Mouse (Mus musculus): ENCODE measurements around the gene Fez1. TPM values are rescaled to one million over a fixed set of nuclear protein-coding genes. Genes with fewer than 3 reads are reported as not detected.

Fez1 gene
- polyA plus RNA-seq, 1 experiment from 2014 or later: 24.0 TPM

GRCm38 (mm10) chr9:36850091-36850490 is 28.4 kb downstream of the Fez1 start:
- Histone ChIP-seq H3K27ac (ENCODE audit: low read length) (no peak overlapping the region), H3K9ac (replicated peaks; ENCODE audit: low read depth, low read length) (no peak overlapping the region), H3K4me2 (replicated peaks; ENCODE audit: low read depth, low read length) (no peak overlapping the region), H3K27me3 (ENCODE audit: control insufficient read depth, insufficient read depth, low read length) (no peaks in the 10 kb centered on the region), H3K4me3 (ENCODE audit: low read depth, low read length) (no peak overlapping the region), H3K36me3 (ENCODE audit: control insufficient read depth, insufficient read depth, low read length) (no peaks in the 10 kb centered on the region), H3K4me1 (ENCODE audit: control insufficient read depth, insufficient read depth, low read length) (no peaks in the 10 kb centered on the region), H3K9me3 (ENCODE audit: control insufficient read depth, low read depth, low read length) (no peaks in the 10 kb centered on the region)
- ATAC-seq (ENCODE audit: insufficient number of reproducible peaks, insufficient read depth, low FRiP score, low read depth): no peak
- 68% methylated on average over 1 of the region's 1 CpGs for WGBS

- Histone ChIP-seq H3K4me2 (replicated peaks; ENCODE audit: low read depth, low read length) (no peak overlapping the region), H3K27me3 (ENCODE audit: control insufficient read depth, insufficient read depth, low read length) (no peaks in the 10 kb centered on the region), H3K36me3 (ENCODE audit: control insufficient read depth, insufficient read depth, low read length) (no peaks in the 10 kb centered on the region), H3K9ac (replicated peaks; ENCODE audit: low read depth, low read length) (no peak overlapping the region), H3K4me1 (ENCODE audit: control insufficient read depth, insufficient read depth, low read length) (no peaks in the 10 kb centered on the region), H3K27ac (ENCODE audit: low read length) (no peak overlapping the region), H3K9me3 (ENCODE audit: control insufficient read depth, low read depth, low read length) (no peaks in the 10 kb centered on the region), H3K4me3 (ENCODE audit: low read depth, low read length) (no peak overlapping the region)
- no peak for ATAC-seq (ENCODE audit: insufficient number of reproducible peaks, insufficient read depth, low FRiP score, low read depth)
- 85% methylated on average over 2 of the region's 2 CpGs for WGBS
These were observed 30.5 kb downstream of the Fez1 start for GRCm38 (mm10) chr9:36852175-36852574.

GRCm38 (mm10) chr9:36856351-36856750 is 34.7 kb downstream of the Fez1 start:
- no peak overlapping the region for H3K4me2 ChIP-seq (replicated peaks; ENCODE audit: low read depth, low read length)
- no peaks in the 10 kb centered on the region for H3K9me3 ChIP-seq (ENCODE audit: control insufficient read depth, low read depth, low read length)
- no peaks in the 10 kb centered on the region for H3K4me1 ChIP-seq (ENCODE audit: control insufficient read depth, insufficient read depth, low read length)
- H3K27me3 ChIP-seq (ENCODE audit: control insufficient read depth, insufficient read depth, low read length): no peaks in the 10 kb centered on the region
- ATAC-seq (ENCODE audit: insufficient number of reproducible peaks, insufficient read depth, low FRiP score, low read depth): no peak
- no peak overlapping the region for H3K9ac ChIP-seq (replicated peaks; ENCODE audit: low read depth, low read length)
- no peaks in the 10 kb centered on the region for H3K36me3 ChIP-seq (ENCODE audit: control insufficient read depth, insufficient read depth, low read length)
- H3K4me3 ChIP-seq (ENCODE audit: low read depth, low read length): no peak overlapping the region
- no peak overlapping the region for H3K27ac ChIP-seq (ENCODE audit: low read length)
- 53% methylated on average over 2 of the region's 2 CpGs for WGBS

- Histone ChIP-seq H3K4me2 (replicated peaks; ENCODE audit: low read depth, low read length) (no peak overlapping the region), H3K36me3 (ENCODE audit: control insufficient read depth, insufficient read depth, low read length) (no peaks in the 10 kb centered on the region), H3K4me3 (ENCODE audit: low read depth, low read length) (no peak overlapping the region), H3K4me1 (ENCODE audit: control insufficient read depth, insufficient read depth, low read length) (no peaks in the 10 kb centered on the region), H3K27me3 (ENCODE audit: control insufficient read depth, insufficient read depth, low read length) (no peaks in the 10 kb centered on the region), H3K9me3 (ENCODE audit: control insufficient read depth, low read depth, low read length) (no peaks in the 10 kb centered on the region), H3K9ac (replicated peaks; ENCODE audit: low read depth, low read length) (no peak overlapping the region), H3K27ac (ENCODE audit: low read length) (no peak overlapping the region)
- ATAC-seq (ENCODE audit: insufficient number of reproducible peaks, insufficient read depth, low FRiP score, low read depth): no peak
- 45% methylated on average over 8 of the region's 8 CpGs for WGBS
These were observed 35.9 kb downstream of the Fez1 start for GRCm38 (mm10) chr9:36857476-36858117.

GRCm38 (mm10) chr9:36858677-36859076 is 37.0 kb downstream of the Fez1 start:
- Histone ChIP-seq H3K4me3 (ENCODE audit: low read depth, low read length) (no peak overlapping the region), H3K9me3 (ENCODE audit: control insufficient read depth, low read depth, low read length) (no peaks in the 10 kb centered on the region), H3K9ac (replicated peaks; ENCODE audit: low read depth, low read length) (no peak overlapping the region), H3K36me3 (ENCODE audit: control insufficient read depth, insufficient read depth, low read length) (no peaks in the 10 kb centered on the region), H3K27ac (ENCODE audit: low read length) (no peak overlapping the region), H3K4me2 (replicated peaks; ENCODE audit: low read depth, low read length) (no peak overlapping the region), H3K27me3 (ENCODE audit: control insufficient read depth, insufficient read depth, low read length) (no peaks in the 10 kb centered on the region), H3K4me1 (ENCODE audit: control insufficient read depth, insufficient read depth, low read length) (no peaks in the 10 kb centered on the region)
- no peak for ATAC-seq (ENCODE audit: insufficient number of reproducible peaks, insufficient read depth, low FRiP score, low read depth)
- WGBS: 49% methylated on average over 4 of the region's 4 CpGs

GRCm38 (mm10) chr9:36862576-36862975 is 40.9 kb downstream of the Fez1 start:
- Histone ChIP-seq H3K27ac (ENCODE audit: low read length) (no peak overlapping the region), H3K4me1 (ENCODE audit: control insufficient read depth, insufficient read depth, low read length) (no peaks in the 10 kb centered on the region), H3K36me3 (ENCODE audit: control insufficient read depth, insufficient read depth, low read length) (no peaks in the 10 kb centered on the region), H3K9me3 (ENCODE audit: control insufficient read depth, low read depth, low read length) (no peaks in the 10 kb centered on the region), H3K9ac (replicated peaks; ENCODE audit: low read depth, low read length) (no peak overlapping the region), H3K4me3 (ENCODE audit: low read depth, low read length) (no peak overlapping the region), H3K4me2 (replicated peaks; ENCODE audit: low read depth, low read length) (no peak overlapping the region), H3K27me3 (ENCODE audit: control insufficient read depth, insufficient read depth, low read length) (no peaks in the 10 kb centered on the region)
- ATAC-seq (ENCODE audit: insufficient number of reproducible peaks, insufficient read depth, low FRiP score, low read depth): no peak
- WGBS: 73% methylated on average over 2 of the region's 2 CpGs

- Histone ChIP-seq H3K4me1 (ENCODE audit: control insufficient read depth, insufficient read depth, low read length) (no peaks in the 10 kb centered on the region), H3K27me3 (ENCODE audit: control insufficient read depth, insufficient read depth, low read length) (no peaks in the 10 kb centered on the region), H3K36me3 (ENCODE audit: control insufficient read depth, insufficient read depth, low read length) (no peaks in the 10 kb centered on the region), H3K27ac (ENCODE audit: low read length) (no peak overlapping the region), H3K9me3 (ENCODE audit: control insufficient read depth, low read depth, low read length) (no peaks in the 10 kb centered on the region), H3K9ac (replicated peaks; ENCODE audit: low read depth, low read length) (no peak overlapping the region), H3K4me2 (replicated peaks; ENCODE audit: low read depth, low read length) (no peak overlapping the region), H3K4me3 (ENCODE audit: low read depth, low read length) (no peak overlapping the region)
- ATAC-seq (ENCODE audit: insufficient number of reproducible peaks, insufficient read depth, low FRiP score, low read depth): no peak
- WGBS: 54% methylated on average over 3 of the region's 3 CpGs
These were observed 42.0 kb downstream of the Fez1 start for GRCm38 (mm10) chr9:36863694-36864093.

GRCm38 (mm10) chr9:36864862-36865813 is 43.5 kb downstream of the Fez1 start:
- 57% methylated on average over 4 of the region's 4 CpGs for WGBS
- Histone ChIP-seq H3K9ac (replicated peaks; ENCODE audit: low read depth, low read length) (no peak overlapping the region), H3K27me3 (ENCODE audit: control insufficient read depth, insufficient read depth, low read length) (no peaks in the 10 kb centered on the region), H3K9me3 (ENCODE audit: control insufficient read depth, low read depth, low read length) (no peaks in the 10 kb centered on the region), H3K4me2 (replicated peaks; ENCODE audit: low read depth, low read length) (no peak overlapping the region), H3K4me3 (ENCODE audit: low read depth, low read length) (no peak overlapping the region), H3K27ac (ENCODE audit: low read length) (no peak overlapping the region), H3K36me3 (ENCODE audit: control insufficient read depth, insufficient read depth, low read length) (no peaks in the 10 kb centered on the region), H3K4me1 (ENCODE audit: control insufficient read depth, insufficient read depth, low read length) (no peaks in the 10 kb centered on the region)
- ATAC-seq (ENCODE audit: insufficient number of reproducible peaks, insufficient read depth, low FRiP score, low read depth): no peak
